Comparison of ENCODE assay signal across 18 mouse cellular contexts in the genomic region with DNA sequence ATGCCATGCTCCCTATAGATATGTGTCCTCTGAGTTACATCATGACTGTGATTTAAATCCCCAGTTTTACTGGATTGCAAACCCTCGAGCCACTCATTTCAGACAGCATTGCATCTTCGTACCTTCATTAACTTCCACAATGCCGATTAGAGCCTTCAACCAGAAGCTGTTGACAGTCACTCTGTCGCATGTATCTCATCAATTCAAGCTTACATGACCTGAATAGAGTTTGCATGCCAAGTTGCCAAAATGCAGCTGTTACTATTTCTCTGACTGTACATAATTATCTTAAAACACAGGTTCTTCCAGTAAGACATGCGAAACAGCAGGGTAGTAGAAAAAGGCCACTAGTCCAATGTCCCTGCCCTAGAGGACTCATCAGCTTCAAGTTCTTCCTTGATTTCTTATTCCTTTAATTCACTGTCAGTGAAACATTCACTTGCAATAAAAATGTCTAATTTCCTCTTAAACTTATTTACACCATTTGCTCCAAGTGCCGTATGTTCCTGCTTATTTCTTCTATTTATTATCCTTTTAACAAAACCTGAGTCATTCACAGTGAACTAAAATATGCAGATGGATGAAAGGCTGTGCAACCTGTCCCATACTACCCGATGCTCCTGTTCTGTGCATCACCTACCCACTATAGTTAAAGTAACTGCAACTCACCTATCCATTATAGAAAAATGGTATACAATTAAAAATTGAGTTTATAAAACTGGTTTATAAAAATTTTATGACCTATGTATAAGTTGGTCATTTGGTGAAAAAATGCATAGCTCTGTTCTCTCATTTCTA.
DNase-seq lines count a peak whose midpoint lies in the region; ATAC-seq and TF ChIP-seq lines count a peak whose summit lies in the region.
"Had no signal": no experiment of that assay in that cellular context is flagged by ENCODE, and none has a peak within 500 bp of the region (broad histone marks: within the 10 kb centered on the region; RNA-seq: fewer than 3 reads in every experiment).

No protein-coding gene starts in this region.

- no peak for DNase-seq in forebrain, embryonic 10.5 days (ENCODE audit: extremely low spot score, low spot score)
- peak; percentile 36 for DNase-seq in retina, postnatal 1 day
- no peak for DNase-seq in retina, embryonic 14.5 days (ENCODE audit: low spot score)
- peak; percentile 6 for DNase-seq in forebrain, postnatal 0 days
- no peak for DNase-seq in urinary bladder, adult 18-20 months (ENCODE audit: low spot score in 2 of 2)
- no peak for DNase-seq in frontal cortex, postnatal 10 days (ENCODE audit: low spot score in 2 of 2)
- DNase-seq: adrenal gland, postnatal 14 days; cerebellum, adult 8-10 months; cerebellum, postnatal 25 days; gastrocnemius, postnatal 14 days; heart, adult 2 months; heart, postnatal 14 days had no signal

- no peaks in the 10 kb centered on the region for H3K9me3 ChIP-seq in forebrain, embryonic 13.5 days (replicated peaks)
- no peaks in the 10 kb centered on the region for H3K9me3 ChIP-seq in forebrain, embryonic 10.5 days
- H3K9me3 ChIP-seq in forebrain, postnatal 0 days (ENCODE audit: low read length): no peaks in the 10 kb centered on the region
- H3K9me3 ChIP-seq: embryonic facial prominence, embryonic 13.5 days; heart, embryonic 15.5 days had no signal

- H3K4me2 ChIP-seq in forebrain, embryonic 13.5 days: no peak overlapping the region
- H3K4me2 ChIP-seq in forebrain, postnatal 0 days (ENCODE audit: low read depth): no peak overlapping the region
- H3K4me2 ChIP-seq: embryonic facial prominence, embryonic 13.5 days; heart, embryonic 11.5 days; heart, embryonic 15.5 days; hindbrain, embryonic 13.5 days had no signal

- H3K36me3 ChIP-seq in forebrain, embryonic 13.5 days (ENCODE audit: poor library complexity, severe bottlenecking): no peaks in the 10 kb centered on the region
- H3K36me3 ChIP-seq in forebrain, embryonic 10.5 days (replicated peaks): no peaks in the 10 kb centered on the region
- no peaks in the 10 kb centered on the region for H3K36me3 ChIP-seq in forebrain, postnatal 0 days (ENCODE audit: insufficient read depth)
- H3K36me3 ChIP-seq: embryonic facial prominence, embryonic 13.5 days; heart, embryonic 15.5 days; hindbrain, embryonic 13.5 days had no signal

- H3K4me3 ChIP-seq in forebrain, embryonic 13.5 days: no peak overlapping the region
- no peak overlapping the region for H3K4me3 ChIP-seq in forebrain, embryonic 10.5 days
- H3K4me3 ChIP-seq in forebrain, postnatal 0 days (ENCODE audit: low read depth, low read length): no peak overlapping the region
- H3K4me3 ChIP-seq: embryonic facial prominence, embryonic 13.5 days; heart, adult 2 months; heart, embryonic 15.5 days; hindbrain, embryonic 13.5 days had no signal

- no peaks in the 10 kb centered on the region for H3K27me3 ChIP-seq in forebrain, embryonic 13.5 days
- no peaks in the 10 kb centered on the region for H3K27me3 ChIP-seq in forebrain, embryonic 10.5 days (ENCODE audit: poor library complexity, severe bottlenecking)
- H3K27me3 ChIP-seq in forebrain, postnatal 0 days (ENCODE audit: insufficient read depth, low read length): no peaks in the 10 kb centered on the region
- H3K27me3 ChIP-seq: embryonic facial prominence, embryonic 13.5 days; heart, embryonic 15.5 days; hindbrain, embryonic 13.5 days had no signal

- no peak for TF ChIP-seq CTCF in forebrain, postnatal 0 days (IDR thresholded peaks at IDR 0.05; ENCODE audit: low read depth)

- peaks cover 7% of the 10 kb centered on the region; the same call in 1 of the 2 replicates for H3K4me1 ChIP-seq in forebrain, embryonic 13.5 days
- H3K4me1 ChIP-seq in forebrain, embryonic 10.5 days: no peaks in the 10 kb centered on the region
- H3K4me1 ChIP-seq in forebrain, postnatal 0 days (ENCODE audit: insufficient read depth): no peaks in the 10 kb centered on the region
- H3K4me1 ChIP-seq: embryonic facial prominence, embryonic 13.5 days; heart, embryonic 15.5 days; hindbrain, embryonic 13.5 days had no signal

- WGBS in forebrain, embryonic 13.5 days: 52% methylated on average over 7 of the region's 7 CpGs
- WGBS in forebrain, embryonic 10.5 days: 84% methylated on average over 7 of the region's 7 CpGs
- WGBS in forebrain, postnatal 0 days: 32% methylated on average over 7 of the region's 7 CpGs

- H3K27ac ChIP-seq in forebrain, embryonic 13.5 days: no peak overlapping the region
- no peak overlapping the region for H3K27ac ChIP-seq in forebrain, embryonic 10.5 days
- H3K27ac ChIP-seq in forebrain, postnatal 0 days (ENCODE audit: low read depth, low read length): no peak overlapping the region
- H3K27ac ChIP-seq: embryonic facial prominence, embryonic 13.5 days; heart, adult 2 months; heart, embryonic 15.5 days; hindbrain, embryonic 13.5 days; hindbrain, postnatal 0 days had no signal

- no peak overlapping the region for H3K9ac ChIP-seq in forebrain, embryonic 13.5 days
- no peak overlapping the region for H3K9ac ChIP-seq in forebrain, postnatal 0 days
- H3K9ac ChIP-seq: embryonic facial prominence, embryonic 13.5 days; heart, embryonic 15.5 days; hindbrain, embryonic 13.5 days had no signal

- ATAC-seq in forebrain, embryonic 13.5 days: peak; percentile 77
- ATAC-seq in forebrain, postnatal 0 days: peak; percentile 25; the same call in 1 of the 2 replicates
- ATAC-seq: hindbrain, postnatal 0 days had no signal

Comparison
In these comparisons a context has a peak if more than half of its experiments do, and no peak if none do; other contexts are left out.
1. DNase-seq: peak in retina, postnatal 1 day (single experiment) and forebrain, postnatal 0 days (single experiment); none in forebrain, embryonic 10.5 days (single experiment), retina, embryonic 14.5 days (single experiment), urinary bladder, adult 18-20 months (0 of 2) and frontal cortex, postnatal 10 days (0 of 2).